Mouse (Mus musculus) CH12.LX (cell line): Measurements from ENCODE around the gene Pax1.

ENCODE experiments used
- CTCF ChIP-seq, 2 experiments: IDR thresholded peaks in 1 of 2; conservative IDR thresholded peaks in 1 of 2; 2 replicates each; pipeline ENCODE4 v1.5.1; 2011 to 2012; ENCODE audit warnings: low read depth in 2 of 2, low read length in 2 of 2, improper control_type of control experiment in 1 of 2, inconsistent platforms in 1 of 2, mild to moderate bottlenecking in 1 of 2, moderate library complexity in 1 of 2
- EP300 ChIP-seq: IDR thresholded peaks from 2 replicates; pipeline ENCODE4 v1.6.1; 2011; ENCODE audit warnings: low read length, improper control_type of control experiment
- KAT2A ChIP-seq: IDR thresholded peaks from 2 replicates; pipeline ENCODE4 v1.6.1; 2012; ENCODE audit warnings: low read length, improper control_type of control experiment, inconsistent platforms; ENCODE audit not compliant: insufficient replicate concordance
- MAFK ChIP-seq: IDR thresholded peaks from 2 replicates; pipeline ENCODE4 v1.6.1; 2011; ENCODE audit warnings: low read length, improper control_type of control experiment; ENCODE audit not compliant: insufficient replicate concordance
- POLR2A ChIP-seq: IDR thresholded peaks from 2 replicates; pipeline ENCODE4 v1.6.1; 2011; ENCODE audit warnings: low read depth, mild to moderate bottlenecking, improper control_type of control experiment, low read length
- RCOR1 ChIP-seq: conservative IDR thresholded peaks from 2 replicates; pipeline ENCODE4 v1.6.1; 2012; ENCODE audit warnings: low read depth, mild to moderate bottlenecking, inconsistent platforms, low read length, improper control_type of control experiment
- SMC3 ChIP-seq: IDR thresholded peaks from 2 replicates; pipeline ENCODE4 v1.6.1; 2011; ENCODE audit warnings: low read depth, low read length, improper control_type of control experiment
- UBTF ChIP-seq: IDR thresholded peaks from 2 replicates; pipeline ENCODE4 v1.6.1; 2012; ENCODE audit warnings: low read depth, mild to moderate bottlenecking, inconsistent platforms, low read length, improper control_type of control experiment, moderate library complexity
- ZKSCAN1 ChIP-seq: IDR thresholded peaks from 2 replicates; pipeline ENCODE4 v1.6.1; 2012; ENCODE audit warnings: low read depth, inconsistent platforms, low read length, improper control_type of control experiment, borderline replicate concordance

DNA sequence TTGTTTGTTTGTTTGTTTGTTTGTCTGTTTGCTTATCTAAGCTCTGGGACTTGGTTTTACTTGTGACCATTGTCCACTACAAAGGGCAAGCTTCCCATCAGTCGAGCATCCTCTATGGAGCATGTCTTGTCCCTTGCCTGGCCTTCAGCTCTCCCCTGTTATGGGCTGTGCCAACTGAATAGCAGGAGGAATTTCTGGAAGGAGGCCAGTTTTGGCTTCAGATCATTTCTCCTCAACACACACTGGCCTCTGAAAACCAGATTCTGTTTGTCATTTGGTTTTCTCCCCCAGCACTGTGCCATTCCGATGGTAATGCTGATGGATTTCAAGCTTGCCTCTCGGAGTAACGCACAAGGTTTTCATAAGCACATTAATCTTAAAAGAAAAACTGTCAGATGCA lies 21.9 kb upstream of the Pax1 start:
- TF ChIP-seq CTCF (conservative IDR thresholded peaks at IDR 0.05 in 1 of 2, IDR thresholded peaks at IDR 0.05 in 1 of 2; ENCODE audit: low read depth in 2 of 2, low read length in 2 of 2): no peak
- TF ChIP-seq POLR2A: no peak
- TF ChIP-seq UBTF: no peak
- no peak for TF ChIP-seq ZKSCAN1
- TF ChIP-seq KAT2A: no peak
- no peak for TF ChIP-seq EP300
- no peak for TF ChIP-seq SMC3
- TF ChIP-seq MAFK: no peak
- TF ChIP-seq RCOR1: no peak
